Mouse (Mus musculus) small intestine, adult 2 months (tissue): ENCODE data around the gene Tex48. TPM values are rescaled to one million over a fixed set of nuclear protein-coding genes. Genes with fewer than 3 reads are reported as not detected.

Experiments
- H3K27ac ChIP-seq: fragments of 200-500 bp; 2 replicates; pipeline ENCODE4 v1.5.1; 2012; ENCODE audit warnings: low read depth, low read length, control low read depth, inconsistent platforms; ENCODE audit not compliant: insufficient read depth
- H3K27me3 ChIP-seq: fragments of 200-500 bp; 2 replicates; pipeline ENCODE4 v1.6.1; 2012; ENCODE audit warnings: mild to moderate bottlenecking, moderate library complexity, low read length, inconsistent platforms; ENCODE audit not compliant: control insufficient read depth, insufficient read depth
- H3K36me3 ChIP-seq: fragments of 200-500 bp; 2 replicates; pipeline ENCODE4 v1.6.1; 2012; ENCODE audit warnings: mild to moderate bottlenecking, low read length, control low read depth, inconsistent platforms; ENCODE audit not compliant: control insufficient read depth, insufficient read depth
- H3K4me1 ChIP-seq: fragments of 200-500 bp; 2 replicates; pipeline ENCODE4 v1.6.1; 2012; ENCODE audit warnings: low read length, inconsistent platforms, mixed read lengths; ENCODE audit not compliant: control insufficient read depth, insufficient read depth, insufficient read length
- H3K4me3 ChIP-seq: fragments of 200-500 bp; 2 replicates; pipeline ENCODE4 v1.5.1; 2012; ENCODE audit warnings: low read depth, mild to moderate bottlenecking, control low read depth, inconsistent platforms, low read length, moderate library complexity
- CTCF ChIP-seq: fragments of 200-500 bp; IDR thresholded peaks from 2 replicates; pipeline ENCODE4 v1.5.1; 2012; ENCODE audit warnings: low read depth, mild to moderate bottlenecking, control low read depth, inconsistent platforms, low read length, moderate library complexity, mixed read lengths; ENCODE audit not compliant: insufficient replicate concordance, insufficient read length; ENCODE audit errors: extremely low read depth
- POLR2A ChIP-seq: fragments of 200-500 bp; IDR thresholded peaks from 2 replicates; pipeline ENCODE4 v1.6.1; 2012; ENCODE audit warnings: low read depth, mild to moderate bottlenecking, control low read depth, inconsistent platforms, low read length, moderate library complexity
- WGBS: fragments of 180-500 bp; shearing (Covaris S2); methylation state at CpG from one replicate; pipeline ENCODE4 v1.1.7; 2018; 5-methylcytosine and 5-hydroxymethylcytosine counted together
- polyA plus RNA-seq: library from polyadenylated mRNA; depleted of rRNA; stranded (reverse); fragments of >200 nt; gene quantifications from 2 replicates; pipeline ENCODE4 v1.2.3, GENCODE M21; 2012

Gene Tex48
- polyA plus RNA-seq, 1 experiment, result not detected

- peaks cover 14% of the 10 kb centered on the region; the same call in 1 of the 2 replicates for H3K4me1 ChIP-seq
- no peak overlapping the region for H3K4me3 ChIP-seq
- H3K36me3 ChIP-seq, result no peaks in the 10 kb centered on the region
- WGBS, result 33% methylated on average over 6 of the region's 6 CpGs
- no peaks in the 10 kb centered on the region for H3K27me3 ChIP-seq
- no peak for TF ChIP-seq CTCF
- peak; percentile 19; the same call in 1 of the 2 replicates for TF ChIP-seq POLR2A
- peak overlapping the region; percentile 13 for H3K27ac ChIP-seq
Observed at GRCm38 (mm10) chr4:63600786-63601185, 21.4 kb downstream of the Tex48 start.

GRCm38 (mm10) chr4:63596010-63596409 is 26.2 kb downstream of the Tex48 start:
- WGBS, result 30% methylated on average over 4 of the region's 4 CpGs
- Histone ChIP-seq H3K4me1 (peaks cover 24% of the 10 kb centered on the region; the same call in 1 of the 2 replicates), H3K27me3 (no peaks in the 10 kb centered on the region), H3K4me3 (no peak overlapping the region), H3K27ac (no peak overlapping the region; the same call in 1 of the 2 replicates), H3K36me3 (no peaks in the 10 kb centered on the region)
- TF ChIP-seq CTCF, result no peak
- TF ChIP-seq POLR2A, result no peak

- no peaks in the 10 kb centered on the region for H3K36me3 ChIP-seq
- no peak overlapping the region for H3K4me3 ChIP-seq
- TF ChIP-seq CTCF, result no peak
- TF ChIP-seq POLR2A, result no peak
- no peak overlapping the region for H3K27ac ChIP-seq
- 17% methylated on average over 10 of the region's 10 CpGs for WGBS
- H3K27me3 ChIP-seq, result no peaks in the 10 kb centered on the region
- peaks cover 23% of the 10 kb centered on the region; the same call in 1 of the 2 replicates for H3K4me1 ChIP-seq
Observed at GRCm38 (mm10) chr4:63595259-63595658, 27.0 kb downstream of the Tex48 start.

- TF ChIP-seq POLR2A (no peak), CTCF (no peak)
- 33% methylated on average over 5 of the region's 5 CpGs for WGBS
- no peaks in the 10 kb centered on the region for H3K27me3 ChIP-seq
- peaks cover 23% of the 10 kb centered on the region; the same call in 1 of the 2 replicates for H3K4me1 ChIP-seq
- H3K4me3 ChIP-seq, result no peak overlapping the region
- H3K36me3 ChIP-seq, result no peaks in the 10 kb centered on the region
- 0 out of 2 replicates have a peak overlapping the region, but pooled peaks have one; percentile 11 for H3K27ac ChIP-seq
Observed at GRCm38 (mm10) chr4:63594459-63595110, 27.6 kb downstream of the Tex48 start.

GRCm38 (mm10) chr4:63590538-63590937 is 31.7 kb downstream of the Tex48 start:
- Histone ChIP-seq H3K4me1 (peaks cover 15% of the 10 kb centered on the region; the same call in 1 of the 2 replicates), H3K27ac (no peak overlapping the region), H3K27me3 (no peaks in the 10 kb centered on the region), H3K4me3 (no peak overlapping the region), H3K36me3 (no peaks in the 10 kb centered on the region)
- 33% methylated on average over 4 of the region's 4 CpGs for WGBS
- TF ChIP-seq POLR2A, result no peak
- no peak for TF ChIP-seq CTCF

GRCm38 (mm10) chr4:63589987-63590386 is 32.2 kb downstream of the Tex48 start:
- no peaks in the 10 kb centered on the region for H3K36me3 ChIP-seq
- H3K27me3 ChIP-seq, result no peaks in the 10 kb centered on the region
- H3K4me3 ChIP-seq, result no peak overlapping the region
- H3K27ac ChIP-seq, result no peak overlapping the region
- 73% methylated on average over 7 of the region's 7 CpGs for WGBS
- no peak for TF ChIP-seq CTCF
- TF ChIP-seq POLR2A, result no peak
- H3K4me1 ChIP-seq, result peaks cover 11% of the 10 kb centered on the region; the same call in 1 of the 2 replicates

GRCm38 (mm10) chr4:63586240-63586639 is 36.0 kb downstream of the Tex48 start:
- Histone ChIP-seq H3K36me3 (peaks cover 18% of the 10 kb centered on the region), H3K4me1 (no peaks in the 10 kb centered on the region), H3K4me3 (no peak overlapping the region), H3K27ac (no peak overlapping the region), H3K27me3 (no peaks in the 10 kb centered on the region)
- no peak for TF ChIP-seq POLR2A
- no peak for TF ChIP-seq CTCF
- 84% methylated on average over 2 of the region's 2 CpGs for WGBS
